Mouse (Mus musculus): ENCODE data around the gene Cdk19.

- TF ChIP-seq POLR2A (IDR thresholded peaks at IDR 0.05; ENCODE audit: low read depth, low read length) (no peak), CTCF (IDR thresholded peaks at IDR 0.05; ENCODE audit: extremely low read depth, insufficient read depth, insufficient read length, insufficient replicate concordance) (no peak)
These were observed 89.7 kb downstream of the Cdk19 start for GRCm38 (mm10) chr10:40429081-40429480.

Data from spleen, adult 2 months (tissue).